Mouse (Mus musculus) olfactory bulb, adult 2 months (tissue): ENCODE data around the gene Gm9573.
A peak's percentile ranks its signal among the peaks of the same experiment; 100 is the strongest.

Source experiments
- CTCF ChIP-seq: fragments of 200-500 bp; IDR thresholded peaks from 2 replicates; pipeline ENCODE4 v1.5.1; 2012; ENCODE audit warnings: low read depth, mild to moderate bottlenecking, low read length, moderate library complexity; ENCODE audit not compliant: insufficient read depth
- POLR2A ChIP-seq: fragments of 200-500 bp; IDR thresholded peaks from 2 replicates; pipeline ENCODE4 v1.6.1; 2012; ENCODE audit warnings: mild to moderate bottlenecking, low read depth, low read length, moderate library complexity; ENCODE audit not compliant: insufficient read depth

- peak; percentile 23; the same call in 1 of the 2 replicates for TF ChIP-seq CTCF
- TF ChIP-seq POLR2A = no peak
Observed at GRCm38 (mm10) chr17:35635202-35635601, 8.8 kb upstream of the Gm9573 start.
